Mouse (Mus musculus): ENCODE measurements at regions not wholly inside any gene's neighbourhood (a gene's known extent, or its start where the extent isn't known, plus 50 kb on each side); places are given as distances from the start of the nearest gene placed in this dataset.

DNA sequence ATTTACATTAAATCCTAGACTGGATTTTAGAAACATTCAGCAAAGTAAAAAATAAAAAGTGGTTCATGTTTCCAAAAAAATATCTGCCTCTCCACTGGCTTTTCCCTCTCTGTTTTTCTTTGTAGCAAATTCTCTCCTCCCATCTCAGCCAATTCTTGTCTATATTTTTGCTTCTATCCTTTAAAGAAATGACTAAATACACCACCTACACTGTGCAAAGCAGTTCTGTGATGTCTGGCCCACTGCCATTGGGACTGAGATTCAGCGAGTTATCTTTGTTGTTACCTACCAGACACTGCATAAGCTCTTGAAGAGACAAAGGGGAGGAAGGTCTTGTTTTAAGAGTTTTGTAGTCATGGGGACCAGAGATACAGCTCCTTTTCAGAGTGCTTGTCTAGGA, 835.8 kb upstream of the Klhl29 start:
- CTCF ChIA-PET: interaction anchor here (0.7 kb wide), 1 partner anchor 54 kb away, joined by 4 read pairs; no protein-coding TSS in a partner anchor

DNA sequence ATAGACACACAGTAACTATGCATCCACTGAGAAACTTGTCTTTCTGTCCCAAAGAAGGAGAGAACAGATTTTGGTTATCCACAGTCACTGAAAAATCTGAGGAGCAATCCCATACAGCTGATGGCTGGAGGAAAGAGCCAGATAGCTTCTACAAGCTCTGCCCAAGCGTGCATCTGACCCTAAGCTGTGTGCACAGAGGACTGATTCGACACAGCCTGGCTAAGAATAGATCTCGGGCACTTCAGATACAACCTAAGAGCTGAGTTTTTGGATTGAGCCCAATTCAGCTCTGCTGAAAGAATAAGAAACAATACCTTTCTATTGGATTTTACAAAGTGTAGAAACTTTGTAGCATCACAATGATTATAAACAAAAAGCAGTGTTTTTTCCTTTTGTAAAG, 813.8 kb upstream of the Klhl29 start:
- CTCF ChIA-PET: no interaction called here

DNA sequence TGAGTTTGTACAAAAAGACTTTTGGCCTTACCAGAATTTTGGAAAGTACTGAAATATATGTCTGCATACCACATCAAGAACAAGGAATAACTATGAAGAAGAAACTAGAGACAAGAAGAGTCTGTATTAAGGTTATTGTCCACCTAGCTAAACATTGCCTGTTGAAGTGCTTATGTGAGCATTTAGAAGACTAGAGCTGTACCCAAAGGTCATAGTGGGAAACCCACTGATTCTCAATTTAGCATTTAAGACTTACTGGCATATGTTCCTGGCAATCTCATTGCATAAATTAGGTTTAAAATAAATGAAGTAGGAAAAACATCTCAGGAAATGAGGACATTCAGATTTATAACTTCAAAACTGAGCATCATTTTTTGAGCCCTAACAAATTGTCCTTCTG, 793.3 kb upstream of the Klhl29 start:
- CTCF ChIA-PET: no interaction called here

DNA sequence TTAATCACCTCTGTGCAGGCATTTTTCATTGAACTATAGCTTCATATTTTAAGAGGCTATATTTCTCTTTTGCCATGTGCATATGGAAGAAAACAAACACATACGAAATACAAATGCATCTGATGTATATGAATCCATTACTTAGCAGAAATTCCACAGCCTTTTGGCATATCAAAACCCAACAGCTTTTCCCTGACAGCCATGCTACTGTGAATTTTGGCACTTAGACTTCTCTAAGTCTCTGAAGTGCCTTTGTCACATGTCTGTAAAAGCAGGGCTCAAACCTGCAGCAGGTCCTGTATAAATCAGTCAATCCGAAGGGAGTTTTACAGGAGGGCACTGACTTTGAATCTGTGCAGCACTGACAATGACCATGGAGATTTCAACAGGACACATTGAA, 778.8 kb upstream of the Klhl29 start:
- CTCF ChIA-PET: no interaction called here

DNA sequence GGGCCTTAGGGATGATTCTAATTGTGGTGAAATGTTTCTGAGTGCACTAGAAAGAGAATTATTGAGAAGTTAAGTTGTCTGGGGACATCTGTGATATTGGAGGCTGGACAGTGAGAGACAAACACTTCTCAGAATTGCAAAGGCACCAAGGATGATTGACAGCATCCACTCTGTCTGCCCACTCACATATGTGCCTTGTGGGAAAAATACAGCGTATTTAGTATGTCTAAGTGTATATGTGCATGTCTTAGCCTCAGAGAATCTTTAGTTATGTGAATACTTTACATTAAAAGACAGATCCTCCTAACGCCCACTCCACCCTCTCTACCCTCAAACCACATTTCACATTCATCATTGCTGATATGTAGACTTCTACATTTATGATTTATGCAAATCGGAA, 776.0 kb upstream of the Klhl29 start:
- CTCF ChIA-PET: no interaction called here

DNA sequence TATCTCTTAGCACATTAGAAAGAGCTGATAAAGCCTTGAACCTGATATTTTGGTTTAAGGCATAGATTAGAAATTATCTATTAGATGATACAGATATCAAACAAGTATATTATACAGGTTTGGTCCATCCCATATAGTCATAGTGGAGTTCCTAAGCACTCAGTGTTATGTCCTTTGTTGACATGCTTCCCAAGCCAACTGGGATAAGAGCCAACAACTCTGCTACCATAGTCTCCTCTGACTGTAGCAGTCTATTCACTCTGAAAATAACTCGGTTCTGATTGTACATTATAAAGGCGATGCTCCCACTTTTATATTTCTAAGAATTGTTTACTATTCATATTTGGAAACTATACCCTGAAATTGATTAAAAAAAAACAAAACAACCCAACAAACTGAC, 757.0 kb upstream of the Klhl29 start:
- CTCF ChIA-PET: no interaction called here

DNA sequence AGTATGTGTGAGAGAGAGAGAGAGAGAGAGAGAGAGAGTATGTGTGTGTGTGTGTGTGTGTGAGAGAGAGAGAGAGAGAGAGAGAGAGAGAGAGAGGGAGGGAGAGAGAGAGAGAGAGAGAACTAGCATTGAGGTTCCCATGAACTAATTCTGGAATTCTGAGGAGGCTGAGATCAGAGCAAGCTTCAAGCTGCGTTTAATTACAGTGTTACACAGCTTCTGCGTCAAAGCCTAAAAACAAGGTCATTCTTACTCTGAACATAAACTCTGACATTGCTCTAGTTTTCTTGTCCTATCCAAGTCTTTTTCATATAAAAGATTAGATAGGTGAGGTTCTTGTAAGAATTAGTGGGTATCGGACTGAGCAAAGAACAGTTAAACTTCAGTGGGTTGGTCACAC, 744.1 kb upstream of the Klhl29 start:
- CTCF ChIA-PET: no interaction called here

DNA sequence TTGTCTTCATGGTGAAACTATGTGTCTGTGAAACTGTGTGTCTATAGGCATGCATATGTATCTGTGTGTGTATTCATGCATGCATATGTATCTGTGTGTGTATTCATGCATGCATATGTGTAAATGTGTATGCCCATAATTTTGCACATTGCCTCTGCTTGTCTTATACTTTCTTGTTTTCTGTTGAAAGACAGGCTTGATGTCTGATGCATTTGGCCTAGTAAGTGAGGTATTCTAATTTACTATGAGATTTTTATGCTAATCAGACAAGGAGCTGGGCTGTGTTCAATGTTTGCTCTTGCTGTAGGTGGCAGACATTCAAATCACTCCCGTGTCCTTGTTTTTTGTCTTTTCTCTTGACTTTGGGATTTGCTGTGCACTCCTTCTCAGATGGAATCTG, 739.8 kb upstream of the Klhl29 start:
- CTCF ChIA-PET: no interaction called here

DNA sequence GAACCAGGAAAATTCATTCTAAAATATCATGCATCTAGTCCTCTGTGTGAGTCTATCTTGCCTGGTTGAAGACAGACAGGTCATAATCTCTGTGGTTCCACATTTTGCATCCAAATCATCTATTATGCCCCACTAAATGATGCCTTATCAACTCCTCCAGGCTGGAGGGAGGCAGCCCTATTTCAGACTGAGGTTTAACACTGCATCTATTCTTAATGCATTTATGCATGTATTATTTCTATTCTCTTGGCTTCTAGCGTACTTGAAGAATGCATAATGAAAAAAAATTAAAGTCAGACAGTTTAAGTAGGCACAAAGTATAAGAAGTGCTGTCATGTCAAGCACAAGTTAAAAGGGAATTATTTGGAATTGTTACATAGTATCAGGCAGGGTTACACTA, 721.8 kb upstream of the Klhl29 start:
- CTCF ChIA-PET: no interaction called here

DNA sequence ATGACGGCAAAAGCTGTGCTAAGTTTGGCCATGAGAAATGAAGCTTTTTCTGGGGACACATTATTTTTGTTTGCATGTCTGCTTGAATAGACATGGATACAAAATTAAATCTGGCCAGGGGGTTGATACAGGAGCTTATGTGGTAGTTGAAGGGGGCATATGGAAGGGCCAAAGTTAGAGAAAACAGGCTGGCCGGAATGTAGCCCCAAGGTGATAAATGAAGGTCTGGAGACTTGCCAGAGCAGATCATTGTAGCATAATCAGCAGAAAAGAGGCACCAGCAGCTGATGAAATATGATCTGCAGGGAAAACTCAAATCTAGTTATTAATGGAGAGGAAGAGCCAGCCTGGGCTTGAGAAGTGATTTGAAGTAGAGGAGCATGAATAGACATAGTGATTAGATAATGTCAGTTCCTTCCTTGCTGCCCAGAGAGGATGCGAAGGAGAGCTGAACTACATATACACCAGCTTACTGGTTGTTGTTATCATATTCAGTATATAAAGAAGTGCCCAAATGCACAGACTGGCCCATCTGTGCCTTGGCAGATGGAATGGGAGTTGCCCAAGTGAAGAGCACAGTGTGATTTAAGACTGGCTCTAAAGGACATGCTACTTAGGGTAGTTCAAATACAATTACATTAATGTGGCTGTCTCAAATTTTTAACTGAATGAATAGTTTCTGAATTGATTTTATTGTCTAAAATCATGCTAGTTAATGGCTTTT, 712.3 kb upstream of the Klhl29 start:
- CTCF ChIA-PET: no interaction called here

DNA sequence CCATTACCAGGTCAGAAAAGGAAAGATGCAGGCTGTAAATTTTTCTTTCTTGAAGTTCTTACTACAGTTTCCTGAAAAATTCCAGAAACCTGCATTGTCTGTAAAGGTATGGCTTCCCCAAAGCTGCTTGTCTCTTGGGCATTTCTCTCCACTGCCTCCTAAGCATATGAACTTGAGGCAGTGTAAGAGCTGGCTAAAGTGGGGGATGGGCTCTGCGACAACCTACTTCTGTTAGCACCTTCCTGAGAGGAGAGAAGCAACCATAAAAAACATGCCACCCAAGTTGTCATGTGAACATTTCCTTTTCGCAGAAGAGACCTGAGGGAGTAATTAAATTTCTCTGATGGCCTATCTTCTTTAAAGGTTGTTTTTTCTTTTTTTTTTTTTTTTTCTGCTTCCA, 711.6 kb upstream of the Klhl29 start:
- CTCF ChIA-PET: no interaction called here

DNA sequence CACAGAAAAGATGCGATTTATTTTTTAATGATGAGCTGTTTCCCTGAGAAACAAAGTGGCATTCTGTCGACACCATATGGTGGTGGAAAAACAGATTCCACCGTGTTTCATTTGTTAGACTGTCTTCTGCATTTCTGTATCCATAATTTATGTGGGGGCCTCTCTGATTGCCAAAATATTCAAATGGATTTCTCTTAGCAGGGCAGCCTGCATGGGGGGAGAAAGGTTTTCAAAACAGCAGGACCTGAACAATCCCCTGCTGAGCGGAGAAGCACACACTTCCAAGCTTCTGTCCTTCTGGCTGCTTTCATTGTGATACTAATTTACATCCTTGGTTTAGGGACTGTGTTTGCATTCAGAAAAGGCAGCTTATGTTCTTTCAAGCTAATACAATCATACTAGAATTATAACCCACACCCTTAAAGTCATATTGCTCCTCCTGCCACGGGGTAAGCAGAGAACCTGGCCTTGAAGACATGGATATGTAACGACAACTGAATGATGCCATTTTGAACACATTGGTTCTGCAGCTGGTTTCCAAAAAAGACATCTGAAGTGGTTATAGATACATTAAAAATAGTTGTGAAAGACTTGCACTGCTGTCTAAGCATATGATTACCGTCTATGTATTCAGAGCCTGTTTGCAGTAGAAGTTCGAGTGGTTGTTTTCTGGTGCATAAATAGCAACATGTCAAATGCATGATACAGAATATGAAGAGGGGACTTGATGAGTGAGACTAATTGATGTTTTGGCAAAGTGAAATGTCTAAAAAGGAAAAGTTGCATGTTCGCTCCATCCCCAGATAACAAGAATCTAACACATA, 671.6 kb upstream of the Klhl29 start:
- CTCF ChIA-PET: no interaction called here

DNA sequence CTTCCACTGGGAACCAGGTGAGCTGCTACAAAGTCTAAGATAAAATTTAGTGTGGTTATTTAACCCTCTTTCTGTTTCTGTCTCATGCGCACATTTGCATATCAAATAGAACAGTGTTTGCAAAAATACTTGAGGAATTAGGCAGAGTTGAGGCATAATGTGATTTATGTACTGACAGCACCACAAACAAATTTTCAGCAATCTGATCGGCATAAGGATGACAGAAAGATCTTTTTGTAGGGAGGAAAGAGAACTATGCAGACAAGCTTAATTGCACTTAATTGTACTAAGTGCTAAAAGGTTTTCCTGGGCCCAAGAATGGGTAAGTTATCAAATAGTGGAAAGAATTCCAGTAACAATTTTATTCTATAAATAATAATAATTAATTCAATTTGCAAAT, 670.6 kb upstream of the Klhl29 start:
- CTCF ChIA-PET: no interaction called here

DNA sequence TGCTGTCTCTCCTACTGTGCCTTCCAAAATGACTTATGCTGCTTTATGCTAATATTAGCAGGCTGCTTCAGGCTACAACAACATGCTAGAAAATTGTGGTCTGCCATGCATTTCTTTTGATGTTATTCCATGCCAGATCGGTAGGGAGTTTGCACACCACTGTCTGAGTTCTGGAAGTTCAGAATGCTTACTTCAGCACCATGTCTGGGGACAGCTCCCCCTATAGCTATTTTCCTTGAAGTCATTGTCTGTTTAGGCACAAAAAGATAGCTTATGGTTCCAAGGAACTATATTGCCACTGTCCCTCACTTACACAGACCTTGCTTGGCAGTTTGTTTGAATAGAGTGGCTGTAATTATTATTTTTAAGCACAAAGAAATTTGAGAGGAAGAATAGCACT, 666.8 kb upstream of the Klhl29 start:
- CTCF ChIA-PET: no interaction called here

DNA sequence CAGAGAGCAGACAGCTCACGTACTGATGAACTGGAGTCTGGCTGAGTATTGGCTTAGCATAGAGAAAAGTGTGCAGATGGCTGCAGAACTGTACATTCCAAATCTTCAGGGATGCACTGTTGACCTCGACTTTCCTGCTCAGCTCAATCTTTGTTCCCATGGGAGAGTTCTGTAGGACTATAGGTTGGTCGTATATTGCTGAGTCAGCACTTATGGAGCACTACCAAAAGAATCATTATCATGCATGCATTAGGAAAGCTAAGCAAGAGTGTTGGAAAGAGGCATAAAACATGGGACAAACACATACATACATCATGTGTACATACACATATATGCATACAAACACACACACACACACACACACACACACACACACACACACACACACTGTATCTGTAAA, 648.6 kb upstream of the Klhl29 start:
- CTCF ChIA-PET: no interaction called here

DNA sequence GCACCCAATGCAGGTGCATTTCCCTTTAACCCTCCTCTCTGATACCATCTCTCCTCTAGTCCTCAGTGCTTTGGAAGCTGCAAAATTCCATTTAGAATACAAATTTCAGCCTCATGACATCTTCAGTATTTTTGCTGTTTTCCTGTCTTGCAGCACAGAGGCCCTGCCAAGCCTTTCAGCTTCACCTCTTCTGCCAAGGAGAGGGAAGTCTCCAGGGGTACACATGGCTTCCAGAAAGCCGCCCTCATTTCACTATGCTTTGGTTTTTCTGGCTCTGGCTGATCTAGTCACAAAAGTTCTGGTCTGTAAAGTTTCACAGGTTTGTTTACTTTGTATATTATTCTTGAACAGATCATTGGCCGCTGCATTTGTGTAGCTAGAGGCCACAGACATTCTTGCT, 647.0 kb upstream of the Klhl29 start:
- CTCF ChIA-PET: no interaction called here

DNA sequence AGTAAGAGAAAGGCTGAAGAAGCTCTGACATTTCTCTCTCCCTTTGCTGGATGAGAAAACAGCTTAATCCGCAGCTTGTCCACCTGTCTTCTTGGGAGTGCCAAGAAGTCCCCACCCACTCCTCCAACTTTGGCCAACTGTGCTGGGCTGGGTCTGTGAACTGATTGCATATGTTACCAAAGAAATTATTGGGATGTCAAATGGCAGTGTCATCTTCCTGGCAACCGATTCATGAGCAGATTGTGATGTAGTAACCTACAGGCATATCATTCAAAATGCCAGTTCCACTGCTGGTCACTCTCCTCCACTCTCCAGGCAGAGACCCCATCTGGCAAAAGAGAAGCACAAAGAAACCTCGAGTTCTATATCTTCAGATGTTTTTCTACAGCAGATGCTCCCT, 625.5 kb upstream of the Klhl29 start:
- CTCF ChIA-PET: no interaction called here

DNA sequence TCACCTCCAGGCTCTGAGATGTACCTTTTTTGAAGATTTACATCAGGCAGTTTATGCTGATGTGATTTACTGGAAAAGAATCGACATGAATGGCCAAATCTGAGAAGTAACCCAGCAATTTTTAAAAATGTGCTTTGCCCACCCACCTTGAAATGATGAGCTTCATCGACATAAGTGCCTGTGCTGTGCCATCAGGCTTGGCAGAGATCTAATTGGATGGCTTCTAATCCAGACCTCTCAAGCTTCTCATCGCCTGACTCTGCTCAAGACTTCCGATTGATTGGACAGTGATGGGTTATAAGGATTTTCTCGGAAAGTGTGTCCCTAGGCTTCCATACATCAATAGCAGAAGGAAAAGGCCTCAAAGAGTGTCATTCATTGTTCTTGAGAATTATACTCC, 621.9 kb upstream of the Klhl29 start:
- CTCF ChIA-PET: no interaction called here

DNA sequence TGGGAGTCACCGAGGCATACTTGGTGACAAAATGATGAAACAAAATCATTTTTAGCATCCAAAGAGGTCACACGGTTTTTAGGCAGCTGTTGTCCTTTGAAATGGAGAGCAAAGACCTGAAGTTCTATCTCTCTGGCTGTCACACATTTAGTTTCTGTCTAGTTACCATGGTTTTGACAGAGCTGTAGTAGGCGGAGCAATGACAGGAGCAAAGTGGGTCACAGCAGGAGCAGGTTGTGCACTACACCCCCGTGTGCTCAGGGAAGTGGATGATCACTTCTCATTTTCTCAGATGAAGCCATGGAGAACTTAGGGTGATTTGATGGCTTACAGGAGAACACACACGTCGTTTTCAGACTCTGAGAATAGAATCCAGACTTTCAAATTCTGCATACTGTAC, 621.2 kb upstream of the Klhl29 start:
- CTCF ChIA-PET: no interaction called here

DNA sequence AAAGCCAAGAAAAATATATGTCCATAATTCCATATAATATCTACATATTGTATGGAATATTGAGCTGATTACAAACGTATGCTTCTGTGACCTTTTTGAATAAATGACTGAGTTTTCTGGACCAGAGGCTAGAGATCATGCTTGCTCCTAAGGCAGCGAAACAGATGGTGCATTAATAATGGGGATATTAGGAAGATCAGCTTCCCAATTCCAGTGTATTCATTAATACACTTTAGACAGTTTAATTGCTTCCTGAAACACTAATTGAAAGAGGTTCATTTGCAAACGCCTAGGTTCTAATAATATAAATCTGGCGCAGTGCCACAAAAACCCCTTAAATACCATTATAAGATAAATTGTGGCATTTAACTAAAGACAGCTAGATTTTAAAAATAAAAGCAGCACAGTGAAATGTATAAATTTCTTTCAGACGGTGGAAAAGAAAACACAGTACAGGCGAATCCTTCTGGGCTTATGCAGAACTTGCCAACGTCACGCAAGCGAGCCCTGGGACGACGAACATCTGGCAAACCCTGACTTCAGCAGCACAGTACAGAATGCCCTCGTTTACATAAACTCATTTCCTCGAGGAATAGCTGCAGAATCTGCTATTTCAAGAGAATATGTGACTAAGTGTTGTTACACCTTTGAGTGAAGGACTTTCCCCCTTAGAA, 608.6 kb upstream of the Klhl29 start:
- CTCF ChIA-PET: no interaction called here

DNA sequence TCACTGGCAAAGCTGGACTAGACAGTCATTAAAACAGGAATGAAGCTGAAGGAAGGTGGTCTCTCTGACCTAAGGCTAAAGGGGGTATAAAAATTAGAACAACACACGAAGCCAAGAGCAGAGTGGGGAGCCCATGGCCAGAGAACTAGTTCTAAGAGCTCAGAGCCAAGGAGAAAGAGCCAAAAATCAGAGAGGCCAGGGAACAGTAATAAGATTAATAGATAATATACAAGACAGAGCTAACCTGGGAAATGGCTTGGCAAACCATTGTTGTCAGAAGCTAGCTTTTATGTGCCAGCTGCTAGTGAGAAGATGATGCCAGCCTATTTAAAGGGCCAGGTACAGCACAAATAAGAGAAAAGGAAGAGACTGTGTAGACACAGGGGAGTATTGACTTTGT, 606.6 kb upstream of the Klhl29 start:
- CTCF ChIA-PET: no interaction called here

DNA sequence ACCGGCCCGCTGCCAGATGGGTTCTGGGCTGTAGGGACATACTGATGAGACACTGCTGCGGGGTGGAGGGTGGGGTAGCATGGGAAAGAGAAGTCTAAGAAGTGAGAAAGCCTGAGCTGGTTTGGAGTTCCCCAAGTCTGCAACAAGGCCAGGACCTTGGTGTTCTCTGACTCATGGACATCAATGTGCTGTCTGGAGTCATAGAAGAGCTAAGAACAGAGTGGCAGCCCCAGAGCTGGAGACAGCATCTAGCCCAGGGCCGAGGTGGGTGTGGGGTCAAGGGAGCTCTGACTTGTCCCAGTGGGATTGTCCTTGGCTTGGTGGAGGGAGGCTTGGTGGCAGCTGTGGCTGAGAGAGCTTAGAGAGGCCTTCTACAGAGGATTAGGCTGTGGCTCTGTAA, 600.4 kb upstream of the Klhl29 start:
- CTCF ChIA-PET: no interaction called here

DNA sequence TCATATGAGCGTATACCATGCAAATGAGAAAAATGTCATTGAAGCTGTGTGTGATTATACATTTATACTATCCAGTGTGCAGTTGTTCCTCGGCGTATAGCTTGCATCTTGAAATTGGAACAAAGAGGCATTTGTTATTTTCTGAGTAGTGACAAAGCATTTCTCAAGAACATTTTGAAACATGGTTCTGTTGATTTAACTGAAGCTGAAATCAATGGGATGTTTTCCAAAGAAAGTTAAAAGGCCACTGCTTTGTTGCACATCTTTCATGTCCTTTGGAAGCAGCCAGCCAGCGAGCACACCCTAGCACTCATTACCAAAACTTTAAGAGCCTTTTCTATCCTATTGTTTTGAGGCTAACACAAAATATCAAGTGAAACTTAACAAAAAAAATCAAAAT, 594.1 kb upstream of the Klhl29 start:
- CTCF ChIA-PET: no interaction called here
